In the genomic region with DNA sequence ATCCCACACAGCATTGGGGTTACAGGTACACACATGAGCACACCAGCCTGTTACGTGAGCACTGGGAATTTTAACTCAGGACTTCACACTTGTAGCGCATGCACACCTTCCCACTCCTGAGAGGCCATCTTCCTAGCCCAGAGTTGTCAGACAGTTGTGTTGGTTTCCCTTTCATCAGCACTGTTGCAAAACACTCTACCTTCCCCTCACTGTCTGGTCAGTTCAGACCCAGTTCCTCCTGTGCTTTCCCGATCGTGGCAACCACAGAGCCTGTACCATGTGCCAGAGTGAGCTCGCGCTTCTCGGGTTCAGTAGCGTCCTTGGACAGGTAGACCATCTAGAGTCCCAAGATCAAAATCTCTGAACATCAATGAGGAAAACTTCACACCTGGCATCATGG, we compare ENCODE assay signal across 34 mouse cellular contexts. TPM values are rescaled to one million over a fixed set of nuclear protein-coding genes. Genes with fewer than 3 reads are reported as not detected.
DNase-seq lines count a peak whose midpoint lies in the region; ATAC-seq and TF ChIP-seq lines count a peak whose summit lies in the region.
"Had no signal": no experiment of that assay in that cellular context is flagged by ENCODE, and none has a peak within 500 bp of the region (broad histone marks: within the 10 kb centered on the region; RNA-seq: fewer than 3 reads in every experiment).

No protein-coding gene starts in this region.

- no peaks in the 10 kb centered on the region for H3K27me3 ChIP-seq in lung, postnatal 0 days (replicated peaks; ENCODE audit: insufficient read depth, low read length)
- H3K27me3 ChIP-seq in forebrain, embryonic 16.5 days (replicated peaks; ENCODE audit: control insufficient read depth, insufficient read depth, low read length) = no peaks in the 10 kb centered on the region
- H3K27me3 ChIP-seq: CH12.LX; embryonic facial prominence, embryonic 15.5 days; forebrain, embryonic 12.5 days; heart, embryonic 13.5 days; hindbrain, embryonic 15.5 days; kidney, embryonic 15.5 days; limb, embryonic 15.5 days; lung, embryonic 15.5 days; neural tube, embryonic 12.5 days had no signal

- no peak overlapping the region for H3K9ac ChIP-seq in lung, postnatal 0 days (replicated peaks; ENCODE audit: low read depth)
- no peak overlapping the region for H3K9ac ChIP-seq in forebrain, embryonic 16.5 days (replicated peaks; ENCODE audit: low read depth, low read length)
- H3K9ac ChIP-seq: embryonic facial prominence, embryonic 15.5 days; forebrain, embryonic 12.5 days; heart, embryonic 13.5 days; hindbrain, embryonic 15.5 days; kidney, embryonic 15.5 days; limb, embryonic 15.5 days; liver, embryonic 14.5 days; lung, embryonic 15.5 days; neural tube, embryonic 12.5 days had no signal

- H3K27ac ChIP-seq in lung, postnatal 0 days (ENCODE audit: low read length) = no peak overlapping the region
- no peak overlapping the region for H3K27ac ChIP-seq in forebrain, embryonic 16.5 days (ENCODE audit: low read length)
- H3K27ac ChIP-seq: embryonic facial prominence, embryonic 10.5 days; embryonic facial prominence, embryonic 15.5 days; forebrain, embryonic 12.5 days; heart, adult 2 months; heart, embryonic 13.5 days; hindbrain, embryonic 15.5 days; kidney, embryonic 15.5 days; limb, embryonic 10.5 days; limb, embryonic 15.5 days; liver, embryonic 14.5 days; lung, embryonic 15.5 days; neural tube, embryonic 12.5 days had no signal

- H3K9me3 ChIP-seq in lung, postnatal 0 days (ENCODE audit: low read length) = no peaks in the 10 kb centered on the region
- no peaks in the 10 kb centered on the region for H3K9me3 ChIP-seq in forebrain, embryonic 16.5 days (ENCODE audit: control insufficient read depth, low read length)
- H3K9me3 ChIP-seq: embryonic facial prominence, embryonic 10.5 days; embryonic facial prominence, embryonic 15.5 days; forebrain, embryonic 12.5 days; heart, embryonic 13.5 days; hindbrain, embryonic 15.5 days; kidney, embryonic 15.5 days; limb, embryonic 10.5 days; limb, embryonic 15.5 days; lung, embryonic 15.5 days; neural tube, embryonic 12.5 days had no signal

- DNase-seq in lung, postnatal 0 days (ENCODE audit: low spot score) = peak; percentile 30
- no peak for DNase-seq in lung, postnatal 25 days (ENCODE audit: low spot score)
- peak; percentile 43 for DNase-seq in brain, adult 2 months (ENCODE audit: low read depth, low spot score)
- no peak for DNase-seq in adrenal gland, postnatal 14 days
- DNase-seq: adrenal gland, adult 2 months; cerebellum, adult 11-12 months; cerebellum, postnatal 14 days; gastrocnemius, postnatal 14 days; heart, adult 2 months; heart, postnatal 10 days; kidney, adult 11 months; kidney, postnatal 25 days had no signal

- no peaks in the 10 kb centered on the region for H3K4me1 ChIP-seq in lung, postnatal 0 days (ENCODE audit: insufficient read depth, low read depth, low read length)
- H3K4me1 ChIP-seq in forebrain, embryonic 16.5 days (replicated peaks; ENCODE audit: control insufficient read depth, insufficient read depth, low read length) = peaks cover 14% of the 10 kb centered on the region
- H3K4me1 ChIP-seq: embryonic facial prominence, embryonic 10.5 days; embryonic facial prominence, embryonic 15.5 days; hindbrain, embryonic 15.5 days; limb, embryonic 10.5 days; limb, embryonic 15.5 days; neural tube, embryonic 12.5 days had no signal

- no peak overlapping the region for H3K4me2 ChIP-seq in lung, postnatal 0 days (replicated peaks; ENCODE audit: low read depth, low read length)
- H3K4me2 ChIP-seq in forebrain, embryonic 16.5 days (ENCODE audit: low read length) = no peak overlapping the region
- H3K4me2 ChIP-seq: embryonic facial prominence, embryonic 15.5 days; forebrain, embryonic 12.5 days; heart, embryonic 13.5 days; hindbrain, embryonic 15.5 days; kidney, embryonic 15.5 days; limb, embryonic 15.5 days; lung, embryonic 15.5 days; midbrain, embryonic 11.5 days; neural tube, embryonic 12.5 days had no signal

- 92% methylated on average over 8 of the region's 8 CpGs for WGBS in lung, postnatal 0 days
- 95% methylated on average over 8 of the region's 8 CpGs for WGBS in forebrain, embryonic 16.5 days

- peaks cover 33% of the 10 kb centered on the region; the same call in 1 of the 2 replicates for H3K36me3 ChIP-seq in lung, postnatal 0 days (ENCODE audit: insufficient read depth, low read length)
- H3K36me3 ChIP-seq in forebrain, embryonic 16.5 days (ENCODE audit: control insufficient read depth, insufficient read depth) = no peaks in the 10 kb centered on the region

- no peak for TF ChIP-seq EP300 in lung, postnatal 0 days (IDR thresholded peaks at IDR 0.05)

- peak; percentile 40; the same call in 1 of the 2 replicates for ATAC-seq in lung, postnatal 0 days
- ATAC-seq in megakaryocyte, adult 5-6 weeks (ENCODE audit: poor library complexity, severe bottlenecking) = peak; percentile 87
- ATAC-seq in forebrain, embryonic 16.5 days = no peak
- ATAC-seq: activated CD4-positive, CD25-positive, alpha-beta regulatory T cell, adult 4 months; inflammation-experienced regulatory T-cells, adult 6 months; midbrain, embryonic 16.5 days had no signal

- TF ChIP-seq CTCF in lung, postnatal 0 days (IDR thresholded peaks at IDR 0.05) = no peak

- H3K4me3 ChIP-seq in lung, postnatal 0 days (ENCODE audit: low read depth, low read length) = no peak overlapping the region
- no peak overlapping the region for H3K4me3 ChIP-seq in forebrain, embryonic 16.5 days (replicated peaks; ENCODE audit: low read length)
- H3K4me3 ChIP-seq: embryonic facial prominence, embryonic 10.5 days; embryonic facial prominence, embryonic 15.5 days; forebrain, embryonic 12.5 days; heart, adult 2 months; heart, embryonic 13.5 days; hindbrain, embryonic 15.5 days; kidney, embryonic 15.5 days; limb, embryonic 10.5 days; limb, embryonic 15.5 days; lung, embryonic 15.5 days; myocyte; neural tube, embryonic 12.5 days had no signal

RNA-seq across cellular contexts. Expression of a gene that starts 10.7 kb away (rescaled TPM):
- polyA plus RNA-seq in lung, postnatal 0 days (2015; fragmentation: Nextera tagmentation; extraction: Ambion mirVana) = 0.45 and 0.77 TPM in 2 replicates
- total RNA-seq in megakaryocyte, adult 5-6 weeks (2015) = not detected in 2 replicates
- total RNA-seq in megakaryocyte, adult 5-6 weeks (2017) = not detected in 2 replicates
- 18.4 and 25.7 TPM in 2 replicates for total RNA-seq in adrenal gland, postnatal 14 days (2021)
- polyA plus RNA-seq in forebrain, embryonic 16.5 days (2015; fragmentation: Nextera tagmentation; extraction: Ambion mirVana) = 0.21 TPM in 1 of 2 replicates, not detected in the other
- total RNA-seq: CH12.LX; hematopoietic stem cell, adult 5-6 weeks; left cerebral cortex, postnatal 10 days had no signal
- polyA plus RNA-seq: activated CD4-positive, CD25-positive, alpha-beta regulatory T cell, adult 4 months; C2C12; midbrain, embryonic 11.5 days; midbrain, embryonic 16.5 days; myocyte had no signal

RNA-seq across cellular contexts. Expression of a gene that starts 27.1 kb away (rescaled TPM):
- polyA plus RNA-seq in lung, postnatal 0 days (2015; fragmentation: Nextera tagmentation; extraction: Ambion mirVana) = 7.7 and 9.9 TPM in 2 replicates
- total RNA-seq in megakaryocyte, adult 5-6 weeks (2015) = 6.1 and 7.5 TPM in 2 replicates
- 11.4 and 12.0 TPM in 2 replicates for total RNA-seq in megakaryocyte, adult 5-6 weeks (2017)
- 53.8 and 54.1 TPM in 2 replicates for total RNA-seq in adrenal gland, postnatal 14 days (2021)
- polyA plus RNA-seq in forebrain, embryonic 16.5 days (2015; fragmentation: Nextera tagmentation; extraction: Ambion mirVana) = 20.5 and 25.4 TPM in 2 replicates

Comparison
In these comparisons a context has a peak if more than half of its experiments do, and no peak if none do; other contexts are left out.
1. DNase-seq: peak in lung, postnatal 0 days (single experiment) and brain, adult 2 months (single experiment); none in lung, postnatal 25 days (single experiment) and adrenal gland, postnatal 14 days (single experiment).
2. RNA of a gene that starts 10.7 kb away (total RNA-seq): 18.4 to 25.7 TPM in adrenal gland, postnatal 14 days; not detected in megakaryocyte, adult 5-6 weeks; every median in the first group is over 10 times any median in the second.